Mouse (Mus musculus) Patski (cell line): Measurements from ENCODE around the gene Psmb8. TPM values are rescaled to one million over a fixed set of nuclear protein-coding genes. Genes with fewer than 3 reads are reported as not detected.
A peak's percentile ranks its signal among the peaks of the same experiment; 100 is the strongest.
"Not testable (repeated sequence)": the region's sequence is repeated elsewhere in the genome, so short reads cannot be mapped to it uniquely, and the experiment has no call there.

Source experiments
- ATAC-seq: fragments of 100-300 bp; one replicate; pipeline ENCODE4 v1.8.0; 2021
- CTCF ChIA-PET: fragments of 350-600 bp; sonication (Branson Sonifier 250); formaldehyde crosslinking; loops from one replicate; lab custom pipeline; 2022; ENCODE audit warnings: inconsistent platforms; lab: Charles Lee
- POLR2A ChIA-PET: fragments of 350-600 bp; sonication (Branson Sonifier 250); formaldehyde crosslinking; loops from one replicate; lab custom pipeline; 2022; ENCODE audit warnings: antibody characterized with exemption, inconsistent platforms; lab: Charles Lee
- DNase-seq: peaks from one replicate; pipeline ENCODE4 v3.0.0-alpha.2; 2011; ENCODE audit warnings: low read depth, low spot score
- H3K27me3 ChIP-seq: fragments of 371-371 bp; one replicate; pipeline ENCODE4 v1.5.1; 2021
- CTCF ChIP-seq: fragments of 100-300 bp; IDR thresholded peaks from one replicate; pipeline ENCODE4 v1.5.1; 2021
- in situ Hi-C: fragments of 300-500 bp; cut with MboI; formaldehyde crosslinking; loops from 3 replicates; pipeline ENCODE4 v1.11.1; 2018; ENCODE audit warnings: low pct_unique_long_range_greater_than_20kb, mixed read lengths
- polyA plus RNA-seq: library from polyadenylated mRNA; unstranded; gene quantifications from one replicate; pipeline ENCODE4 v1.2.3, GENCODE M21; 2021

Psmb8 gene
- polyA plus RNA-seq, 1 experiment from 2014 or later = 18.7 TPM

GRCm38 (mm10) chr17:34210599-34210998 is 13.1 kb downstream of the Psmb8 start:
- CTCF ChIA-PET = interaction anchor here (1.0 to 1.3 kb wide), 3 partner anchors 14 to 41 kb away, joined by 3 to 6 read pairs (median 4); no protein-coding TSS in a partner anchor
- in situ Hi-C loops = no loop called here
- POLR2A ChIA-PET = no interaction called here
- DNase-seq (no peak), ATAC-seq (peak; percentile 49)
- TF ChIP-seq CTCF = no peak
- H3K27me3 ChIP-seq = no peaks in the 10 kb centered on the region

- no peaks in the 10 kb centered on the region for H3K27me3 ChIP-seq
- no peak for TF ChIP-seq CTCF
- in situ Hi-C loops = no loop called here
- no peak for DNase-seq
- ChIA-PET CTCF (interaction anchor here (1.1 to 1.3 kb wide), 2 partner anchors 13 to 77 kb away, joined by 4 to 5 read pairs; no protein-coding TSS in a partner anchor), POLR2A (no interaction called here)
- ATAC-seq = no peak
Measured at GRCm38 (mm10) chr17:34211746-34212365, 14.3 kb downstream of the Psmb8 start.

- DNase-seq = no peak
- TF ChIP-seq CTCF = no peak
- H3K27me3 ChIP-seq = no peaks in the 10 kb centered on the region
- POLR2A ChIA-PET = interaction anchor here (0.8 kb wide), 1 partner anchor 93 kb away, joined by 4 read pairs; no protein-coding TSS in a partner anchor
- in situ Hi-C loops = no loop called here
- CTCF ChIA-PET = no interaction called here
- no peak for ATAC-seq
Measured at GRCm38 (mm10) chr17:34213936-34214335, 16.4 kb downstream of the Psmb8 start.

GRCm38 (mm10) chr17:34215176-34215575 is 17.7 kb downstream of the Psmb8 start:
- in situ Hi-C loops = no loop called here
- CTCF ChIA-PET = interaction anchor here (1.7 kb wide), 1 partner anchor 9 kb away, joined by 3 read pairs; no protein-coding TSS in a partner anchor
- ATAC-seq = no peak

GRCm38 (mm10) chr17:34217216-34217928 is 19.9 kb downstream of the Psmb8 start:
- POLR2A ChIA-PET = interaction anchor here (0.5 kb wide), 1 partner anchor 35 kb away, joined by 3 read pairs; no protein-coding TSS in a partner anchor
- no peak for ATAC-seq
- in situ Hi-C loops = no loop called here
- H3K27me3 ChIP-seq = no peaks in the 10 kb centered on the region
- DNase-seq = no peak
- CTCF ChIA-PET = interaction anchor here (1.0 to 3.4 kb wide), 2 partner anchors 17 to 47 kb away, joined by 3 to 27 read pairs; no protein-coding TSS in a partner anchor
- no peak for TF ChIP-seq CTCF

More at GRCm38 (mm10) chr17:34215176-34215575, 17.7 kb downstream of the Psmb8 start:
- TF ChIP-seq CTCF = no peak
- H3K27me3 ChIP-seq = no peaks in the 10 kb centered on the region
- POLR2A ChIA-PET = no interaction called here
- no peak for DNase-seq

- no peak for ATAC-seq
Measured at GRCm38 (mm10) chr17:34217986-34218385, 20.5 kb downstream of the Psmb8 start.

GRCm38 (mm10) chr17:34218675-34219074 is 21.2 kb downstream of the Psmb8 start:
- ChIA-PET CTCF (interaction anchor here (1.3 to 3.4 kb wide), 3 partner anchors 9 to 16 kb away, joined by 4 to 27 read pairs (median 4); no protein-coding TSS in a partner anchor), POLR2A (no interaction called here)
- ATAC-seq = peak; percentile 54
- in situ Hi-C loops = no loop called here
- H3K27me3 ChIP-seq = no peaks in the 10 kb centered on the region
- no peak for TF ChIP-seq CTCF
- DNase-seq = no peak

More at GRCm38 (mm10) chr17:34217986-34218385, 20.5 kb downstream of the Psmb8 start:
- no peak for DNase-seq
- ChIA-PET CTCF (interaction anchor here (1.3 to 3.4 kb wide), 3 partner anchors 9 to 16 kb away, joined by 4 to 27 read pairs (median 4); no protein-coding TSS in a partner anchor), POLR2A (interaction anchor here (0.5 kb wide), 1 partner anchor 36 kb away, joined by 3 read pairs; no protein-coding TSS in a partner anchor)
- TF ChIP-seq CTCF = no peak
- H3K27me3 ChIP-seq = no peaks in the 10 kb centered on the region
- in situ Hi-C loops = no loop called here

GRCm38 (mm10) chr17:34219096-34219495 is 21.6 kb downstream of the Psmb8 start:
- in situ Hi-C loops, POLR2A ChIA-PET, DNase-seq, H3K27me3 ChIP-seq: not testable (repeated sequence)
- peak; percentile 31 for ATAC-seq
- CTCF ChIA-PET = interaction anchor here (1.0 to 3.4 kb wide), 4 partner anchors 10 to 48 kb away, joined by 3 to 27 read pairs (median 4); no protein-coding TSS in a partner anchor

GRCm38 (mm10) chr17:34219801-34220200 is 22.3 kb downstream of the Psmb8 start:
- ATAC-seq, H3K27me3 ChIP-seq, POLR2A ChIA-PET, in situ Hi-C loops, DNase-seq: not testable (repeated sequence)
- CTCF ChIA-PET = interaction anchor here (1.0 to 3.4 kb wide), 2 partner anchors 15 to 49 kb away, joined by 3 to 27 read pairs; no protein-coding TSS in a partner anchor

- ATAC-seq, H3K27me3 ChIP-seq, in situ Hi-C loops, CTCF ChIA-PET, POLR2A ChIA-PET, DNase-seq: not testable (repeated sequence)
Measured at GRCm38 (mm10) chr17:34220401-34220800, 22.9 kb downstream of the Psmb8 start.
